Mouse (Mus musculus) heart, adult 9 months (tissue): ENCODE data around the gene Nvl.

Source experiments
- DNase-seq, 2 experiments: peaks; one replicate each; pipeline ENCODE4 v3.0.0; 2022; ENCODE audit warnings: low spot score in 2 of 2

Nvl gene

GRCm38 (mm10) chr1:181068344-181068743 lies 75.7 kb downstream of the Nvl start:
- no peak for DNase-seq

- DNase-seq, result no peak
Observed at GRCm38 (mm10) chr1:181064648-181065047, 79.4 kb downstream of the Nvl start.

GRCm38 (mm10) chr1:181063991-181064390 lies 80.0 kb downstream of the Nvl start:
- no peak for DNase-seq

GRCm38 (mm10) chr1:181061784-181062485 lies 82.1 kb downstream of the Nvl start:
- DNase-seq, result no peak

- no peak for DNase-seq
Observed at GRCm38 (mm10) chr1:181052898-181053297, 91.1 kb downstream of the Nvl start.

- no peak for DNase-seq
Observed at GRCm38 (mm10) chr1:181050937-181051336, 93.1 kb downstream of the Nvl start, which contains the start of gene 9130409I23Rik. Gene 9130409I23Rik, plus strand, starts transcription at chr1:181051237.

- no peak for DNase-seq
Observed at GRCm38 (mm10) chr1:181049328-181049842, 94.6 kb downstream of the Nvl start.

- DNase-seq, result no peak
Observed at GRCm38 (mm10) chr1:181047520-181047919, 96.5 kb downstream of the Nvl start.

- DNase-seq, result peak in 1 of 2 experiments; percentile 21
Observed at GRCm38 (mm10) chr1:181039652-181040051, 104.4 kb downstream of the Nvl start.

GRCm38 (mm10) chr1:181037623-181038022 lies 106.4 kb downstream of the Nvl start:
- DNase-seq, result no peak
